Mouse (Mus musculus) forebrain, embryonic 13.5 days (tissue): ENCODE data around the gene Mbd3. TPM values are rescaled to one million over a fixed set of nuclear protein-coding genes. Genes with fewer than 3 reads are reported as not detected.

Experiments
- ATAC-seq: fragments of 200-750 bp; cut with Nextera tagmentation; 2 replicates; pipeline ENCODE4 v1.8.0; 2017
- H3K27ac ChIP-seq: fragments of 300-500 bp; sonication (generic); 2 replicates; pipeline ENCODE4 v1.5.1; 2015; ENCODE audit warnings: inconsistent platforms, mild to moderate bottlenecking, moderate library complexity
- H3K27me3 ChIP-seq: fragments of 300-500 bp; sonication (generic); 2 replicates; pipeline ENCODE4 v1.6.1; 2015; ENCODE audit warnings: mild to moderate bottlenecking, inconsistent platforms
- H3K36me3 ChIP-seq: fragments of 300-500 bp; sonication (generic); 2 replicates; pipeline ENCODE4 v1.6.1; 2015; ENCODE audit warnings: mild to moderate bottlenecking, inconsistent platforms; ENCODE audit not compliant: poor library complexity, severe bottlenecking
- H3K4me1 ChIP-seq: fragments of 300-500 bp; sonication (generic); 2 replicates; pipeline ENCODE4 v1.6.1; 2015; ENCODE audit warnings: inconsistent platforms
- H3K4me2 ChIP-seq: fragments of 300-500 bp; sonication (generic); 2 replicates; pipeline ENCODE4 v1.6.1; 2015; ENCODE audit warnings: inconsistent platforms, mild to moderate bottlenecking, moderate library complexity
- H3K4me3 ChIP-seq: fragments of 300-500 bp; sonication (generic); 2 replicates; pipeline ENCODE4 v1.5.1; 2015; ENCODE audit warnings: mild to moderate bottlenecking, inconsistent platforms
- H3K9ac ChIP-seq: fragments of 300-500 bp; sonication (generic); 2 replicates; pipeline ENCODE4 v1.6.1; 2015; ENCODE audit warnings: mild to moderate bottlenecking, inconsistent platforms
- H3K9me3 ChIP-seq: fragments of 300-500 bp; sonication (generic); replicated peaks from 2 replicates; pipeline ENCODE4 v1.6.1; 2016; ENCODE audit warnings: inconsistent platforms
- WGBS: fragments of 180-500 bp; shearing (Covaris S2); methylation state at CpG from one replicate; pipeline ENCODE4 v1.1.7; 2015; 5-methylcytosine and 5-hydroxymethylcytosine counted together
- polyA plus RNA-seq: library from polyadenylated mRNA; unstranded; fragments of >200 nt; fragmentation: Nextera tagmentation; extraction: Ambion mirVana; gene quantifications from 2 replicates; pipeline ENCODE4 v1.2.1, GENCODE M21; 2015

The Mbd3 gene
- polyA plus RNA-seq, 1 experiment from 2014 or later: 304 TPM

GRCm38 (mm10) chr10:80434823-80435222 lies 35.5 kb upstream of the Mbd3 start:
- Histone ChIP-seq H3K27me3 (no peaks in the 10 kb centered on the region; the same call in 1 of the 2 replicates), H3K36me3 (peaks cover 12% of the 10 kb centered on the region), H3K27ac (no peak overlapping the region), H3K4me3 (no peak overlapping the region), H3K9ac (no peak overlapping the region), H3K4me2 (0 out of 2 replicates have a peak overlapping the region, but pooled peaks have one; percentile 24), H3K9me3 (no peaks in the 10 kb centered on the region), H3K4me1 (peaks cover 35% of the 10 kb centered on the region)
- ATAC-seq: no peak
- WGBS: 83% methylated on average over 3 of the region's 3 CpGs

GRCm38 (mm10) chr10:80434233-80434592 lies 34.9 kb upstream of the Mbd3 start:
- 13% methylated on average over 8 of the region's 8 CpGs for WGBS
- Histone ChIP-seq H3K27me3 (no peaks in the 10 kb centered on the region; the same call in 1 of the 2 replicates), H3K9ac (0 out of 2 replicates have a peak overlapping the region, but pooled peaks have one; percentile 99), H3K4me2 (peak overlapping the region; percentile 24; the same call in 1 of the 2 replicates), H3K4me3 (peak overlapping the region; percentile 93), H3K27ac (no peak overlapping the region), H3K36me3 (peaks cover 18% of the 10 kb centered on the region), H3K4me1 (peaks cover 38% of the 10 kb centered on the region), H3K9me3 (no peaks in the 10 kb centered on the region)
- ATAC-seq: 0 out of 2 replicates have a peak, but pooled peaks have one; percentile 7

GRCm38 (mm10) chr10:80433513-80434232 lies 34.3 kb upstream of the Mbd3 start, which contains the start of gene Tcf3:
TSS of gene Tcf3 (minus strand) at chr10:80433647.
- peak within 1 kb of the TSS; percentile 95 for H3K27ac ChIP-seq
- peak; percentile 95 for ATAC-seq
- WGBS: under 1% methylated on average over 35 of the region's 61 CpGs
- H3K9ac ChIP-seq: peak within 1 kb of the TSS; percentile 99
- H3K4me1 ChIP-seq: peaks cover 38% of the 10 kb centered on the region
- H3K4me3 ChIP-seq: peak within 1 kb of the TSS; percentile 93
- H3K36me3 ChIP-seq: peaks cover 24% of the 10 kb centered on the region
- no peaks in the 10 kb centered on the region for H3K9me3 ChIP-seq
- H3K4me2 ChIP-seq: peak within 1 kb of the TSS; percentile 77
- H3K27me3 ChIP-seq: no peaks in the 10 kb centered on the region; the same call in 1 of the 2 replicates

- Histone ChIP-seq H3K4me1 (peaks cover 38% of the 10 kb centered on the region), H3K4me3 (peak overlapping the region; percentile 93), H3K36me3 (peaks cover 30% of the 10 kb centered on the region), H3K27ac (peak overlapping the region; percentile 95), H3K9me3 (no peaks in the 10 kb centered on the region), H3K9ac (peak overlapping the region; percentile 99), H3K4me2 (peak overlapping the region; percentile 77), H3K27me3 (no peaks in the 10 kb centered on the region; the same call in 1 of the 2 replicates)
- peak; percentile 37; the same call in 1 of the 2 replicates for ATAC-seq
- under 1% methylated on average over 53 of the region's 60 CpGs for WGBS
These were observed 33.7 kb upstream of the Mbd3 start for GRCm38 (mm10) chr10:80432936-80433512.

DNA sequence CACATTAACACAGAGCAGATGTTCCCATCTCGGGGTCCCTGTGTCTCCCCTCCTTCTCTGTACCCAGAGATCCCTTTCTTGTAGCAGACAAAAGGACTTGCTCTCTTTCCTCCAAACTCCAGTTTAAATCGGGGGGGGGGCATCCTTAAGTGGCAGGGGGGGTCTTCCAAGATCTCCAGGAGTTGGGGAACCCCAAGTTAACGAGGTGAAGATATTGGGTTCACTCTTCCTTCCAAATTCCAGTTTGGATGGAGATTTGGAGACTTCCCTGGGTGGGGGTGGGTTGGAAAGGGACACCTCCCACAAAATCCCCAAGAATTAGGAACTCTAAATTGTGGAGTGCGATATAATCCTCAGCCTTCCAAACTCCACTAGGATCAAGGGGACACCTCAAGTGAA lies 33.0 kb upstream of the Mbd3 start:
- H3K4me2 ChIP-seq: peak overlapping the region; percentile 77
- no peaks in the 10 kb centered on the region for H3K27me3 ChIP-seq
- H3K4me3 ChIP-seq: peak overlapping the region; percentile 93
- no peak for ATAC-seq
- H3K9me3 ChIP-seq: no peaks in the 10 kb centered on the region
- H3K27ac ChIP-seq: peak overlapping the region; percentile 95
- peaks cover 38% of the 10 kb centered on the region for H3K4me1 ChIP-seq
- peak overlapping the region; percentile 99 for H3K9ac ChIP-seq
- peaks cover 36% of the 10 kb centered on the region for H3K36me3 ChIP-seq
- whole genome bisulfite sequencing: 3% methylated on average over 4 of the region's 4 CpGs

DNA sequence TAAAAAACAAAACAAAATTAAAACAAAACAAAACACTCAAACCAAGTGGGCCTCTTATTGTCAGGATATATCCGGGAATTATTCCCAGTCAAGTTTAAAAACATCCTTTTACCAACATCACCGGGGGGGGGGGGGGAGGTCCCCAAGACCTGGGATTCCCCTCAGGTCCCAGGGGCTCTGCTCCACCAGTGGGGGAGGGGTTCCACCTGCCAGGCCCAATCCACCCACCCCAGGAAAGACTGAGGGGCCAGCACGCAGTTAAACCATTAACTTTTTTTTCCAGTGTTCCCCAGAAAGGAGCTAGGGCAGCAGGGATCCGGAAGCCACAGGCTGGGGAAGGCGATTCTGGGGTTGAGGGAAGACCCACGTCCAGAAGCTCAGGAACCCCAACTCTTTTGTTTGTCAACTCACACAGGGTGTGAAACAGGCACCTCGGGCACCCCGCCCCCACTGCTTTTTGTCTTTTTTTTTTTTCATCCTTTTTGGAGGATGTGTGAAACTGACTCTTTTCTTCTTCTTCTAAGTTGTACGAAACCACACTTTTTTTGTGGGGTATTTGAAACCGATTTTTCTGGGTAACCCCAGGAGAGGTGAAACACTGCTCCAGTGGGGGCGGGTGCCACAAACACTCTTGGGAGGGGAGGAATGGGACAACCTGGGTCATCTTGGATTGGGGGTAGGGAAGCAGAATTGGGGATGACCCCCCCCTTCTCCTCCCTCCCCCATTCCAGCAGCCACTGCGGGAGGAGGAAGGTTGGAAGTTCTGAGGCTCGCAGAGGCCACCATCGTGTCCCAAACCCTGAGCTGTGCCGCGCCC lies 32.4 kb upstream of the Mbd3 start:
- WGBS: 15% methylated on average over 16 of the region's 16 CpGs
- ATAC-seq: no peak
- Histone ChIP-seq H3K4me2 (peak overlapping the region; percentile 77), H3K36me3 (peaks cover 43% of the 10 kb centered on the region), H3K27me3 (no peaks in the 10 kb centered on the region), H3K9ac (peak overlapping the region; percentile 99), H3K4me3 (peak overlapping the region; percentile 93), H3K9me3 (no peaks in the 10 kb centered on the region), H3K27ac (peak overlapping the region; percentile 95), H3K4me1 (peaks cover 38% of the 10 kb centered on the region)

GRCm38 (mm10) chr10:80430375-80430980 lies 31.1 kb upstream of the Mbd3 start:
- Histone ChIP-seq H3K4me3 (no peak overlapping the region), H3K4me2 (peak overlapping the region; percentile 77), H3K9me3 (peaks cover under 1% of the 10 kb centered on the region; the same call in 1 of the 2 replicates), H3K27ac (no peak overlapping the region), H3K36me3 (peaks cover 56% of the 10 kb centered on the region), H3K27me3 (no peaks in the 10 kb centered on the region), H3K9ac (no peak overlapping the region), H3K4me1 (peaks cover 32% of the 10 kb centered on the region)
- 74% methylated on average over 6 of the region's 8 CpGs for WGBS
- ATAC-seq: no peak

DNA sequence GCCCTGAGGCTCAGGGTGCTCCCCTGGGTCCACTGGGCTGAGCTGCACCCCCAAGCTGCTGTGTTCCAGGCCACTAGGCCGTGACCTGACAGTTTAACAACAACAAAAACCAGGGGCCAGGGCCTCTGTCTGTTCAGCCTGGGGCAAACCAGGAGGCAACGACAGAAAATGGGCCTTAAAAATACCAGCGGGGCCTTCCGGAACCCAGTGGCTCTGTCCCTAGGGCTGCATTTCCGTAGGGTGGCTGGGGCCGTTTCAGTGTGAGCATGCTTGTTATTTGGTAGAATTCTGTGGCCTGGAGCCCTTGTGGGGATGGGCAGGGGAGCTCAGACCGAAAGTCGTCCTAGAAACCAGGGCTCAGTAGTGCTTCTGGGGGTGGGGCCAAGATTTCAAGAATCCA lies 30.4 kb upstream of the Mbd3 start:
- H3K4me3 ChIP-seq: no peak overlapping the region
- H3K27me3 ChIP-seq: no peaks in the 10 kb centered on the region
- H3K27ac ChIP-seq: no peak overlapping the region
- ATAC-seq: no peak
- H3K4me2 ChIP-seq: no peak overlapping the region
- H3K4me1 ChIP-seq: peaks cover 31% of the 10 kb centered on the region
- no peak overlapping the region for H3K9ac ChIP-seq
- H3K36me3 ChIP-seq: peaks cover 62% of the 10 kb centered on the region
- WGBS: 84% methylated on average over 8 of the region's 8 CpGs
- peaks cover 6% of the 10 kb centered on the region; the same call in 1 of the 2 replicates for H3K9me3 ChIP-seq

- no peak overlapping the region for H3K4me3 ChIP-seq
- 94% methylated on average over 3 of the region's 3 CpGs for WGBS
- peaks cover 43% of the 10 kb centered on the region for H3K4me1 ChIP-seq
- no peak for ATAC-seq
- no peak overlapping the region for H3K27ac ChIP-seq
- no peaks in the 10 kb centered on the region for H3K27me3 ChIP-seq
- H3K9ac ChIP-seq: no peak overlapping the region
- H3K4me2 ChIP-seq: no peak overlapping the region
- peaks cover 94% of the 10 kb centered on the region for H3K36me3 ChIP-seq
- peaks cover 6% of the 10 kb centered on the region; the same call in 1 of the 2 replicates for H3K9me3 ChIP-seq
These were observed 25.7 kb upstream of the Mbd3 start for GRCm38 (mm10) chr10:80425041-80425440.

DNA sequence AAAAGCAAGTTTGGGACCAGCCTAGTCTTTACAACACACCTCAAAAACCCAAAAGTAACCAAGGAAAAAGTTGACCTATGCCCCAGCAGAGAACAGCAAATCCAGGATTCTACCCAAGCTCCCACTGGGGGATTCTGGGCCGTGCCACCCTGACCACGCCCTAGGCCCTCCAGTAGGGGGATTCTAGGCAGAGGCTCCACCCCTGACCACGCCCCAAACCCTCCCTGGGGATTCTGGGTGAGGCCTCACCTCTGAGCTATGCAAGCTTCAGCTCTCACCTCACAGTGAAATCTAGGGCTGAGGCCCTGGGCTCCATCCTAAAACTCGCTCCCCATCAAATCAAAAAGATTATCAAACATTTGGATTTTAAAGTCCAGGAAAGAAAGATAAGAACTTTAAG lies 24.2 kb upstream of the Mbd3 start:
- H3K4me1 ChIP-seq: peaks cover 53% of the 10 kb centered on the region
- no peaks in the 10 kb centered on the region for H3K27me3 ChIP-seq
- H3K4me2 ChIP-seq: no peak overlapping the region
- no peak for ATAC-seq
- H3K27ac ChIP-seq: peak overlapping the region; percentile 79; the same call in 1 of the 2 replicates
- peaks cover 94% of the 10 kb centered on the region for H3K36me3 ChIP-seq
- peaks cover 6% of the 10 kb centered on the region; the same call in 1 of the 2 replicates for H3K9me3 ChIP-seq
- 57% methylated on average over 4 of the region's 4 CpGs for WGBS
- H3K4me3 ChIP-seq: no peak overlapping the region
- no peak overlapping the region for H3K9ac ChIP-seq
